Mouse (Mus musculus): ENCODE data around the gene Ostn. TPM values are rescaled to one million over a fixed set of nuclear protein-coding genes. Genes with fewer than 3 reads are reported as not detected.

The Ostn gene
- total RNA-seq, 2 experiments from 2014 or later, result not detected

DNA sequence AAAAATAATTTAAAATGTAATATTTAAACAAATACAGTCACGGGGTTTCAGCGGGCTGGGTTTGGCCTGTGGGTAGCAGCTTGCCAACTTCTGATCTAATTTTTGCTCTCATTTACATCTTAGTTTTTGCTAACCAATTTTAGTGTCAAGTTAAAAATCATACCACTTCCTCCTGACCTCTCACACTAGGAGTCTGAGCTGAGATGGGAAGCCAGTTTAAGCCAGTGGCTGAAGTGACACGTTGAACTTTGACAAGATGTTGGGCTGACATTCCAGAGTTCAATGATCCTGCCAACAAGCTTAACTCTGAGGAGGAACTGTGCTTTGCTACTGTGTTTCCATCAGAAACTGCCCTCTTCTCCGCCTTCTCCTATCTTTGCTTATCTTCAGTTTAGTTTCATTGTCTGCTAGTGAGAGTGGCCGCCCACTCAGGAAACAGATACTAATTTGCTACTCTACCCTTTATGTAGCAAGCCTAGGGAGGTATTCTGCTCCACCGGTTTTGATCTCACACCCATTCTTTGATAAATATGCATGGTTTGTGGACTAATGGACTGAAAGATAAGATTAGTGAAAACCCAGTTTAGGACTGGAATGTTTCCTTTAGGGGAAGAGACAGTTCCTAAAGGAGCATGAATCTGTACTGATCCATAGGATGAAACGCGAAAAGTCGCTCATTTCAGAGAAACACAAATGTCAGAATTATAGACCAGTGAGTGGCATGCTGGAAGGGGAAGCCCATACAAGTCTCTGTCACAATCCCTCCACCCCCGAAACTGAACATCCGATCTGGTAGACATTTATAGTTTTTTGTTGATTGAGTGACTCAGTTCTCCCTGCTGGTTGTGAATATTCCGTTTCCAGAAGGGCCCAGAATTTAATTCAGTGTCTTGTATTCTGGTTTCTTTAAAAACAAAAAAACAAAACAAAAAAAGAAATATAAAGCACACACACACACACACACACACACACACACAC is 80.6 kb downstream of the Ostn start:
- no peak for DNase-seq

DNA sequence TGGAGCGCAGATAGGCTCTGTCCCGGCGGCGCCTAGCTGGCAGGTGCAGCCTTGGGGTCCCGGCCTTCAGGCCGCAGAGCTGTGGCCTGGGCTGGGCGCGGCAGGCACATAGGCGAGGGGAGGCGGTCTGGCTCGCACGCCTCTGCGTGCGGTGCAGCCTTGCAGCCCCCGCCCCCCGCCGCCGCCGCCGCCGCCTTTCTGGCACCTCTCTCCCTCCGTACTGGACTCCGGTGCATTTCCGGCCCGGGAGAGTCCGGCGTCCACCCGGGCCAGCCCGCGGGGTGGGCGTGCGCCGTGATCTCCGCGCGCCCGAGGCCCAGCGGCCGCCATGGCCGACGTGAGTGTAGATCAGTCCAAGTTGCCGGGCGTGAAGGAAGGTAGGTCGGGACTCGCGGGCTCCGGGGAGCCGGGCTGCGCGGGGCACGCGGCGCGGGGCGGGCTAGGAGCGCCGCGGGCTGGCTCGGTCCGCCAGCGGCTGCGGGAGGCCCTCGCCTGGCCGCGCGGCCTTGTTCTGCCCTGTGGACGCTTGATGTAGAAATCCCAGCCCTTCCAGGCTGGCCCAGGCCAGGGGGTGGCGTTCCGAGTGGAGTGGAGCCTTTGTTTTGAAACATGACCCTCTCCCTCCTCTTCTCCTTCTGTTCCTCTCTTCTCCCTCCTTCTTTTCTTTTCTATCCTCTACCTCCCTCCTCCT is 81.6 kb downstream of the Ostn start, which contains the start of gene Ccdc50:
TSS of gene Ccdc50 (plus strand) at position 109 of the 691 bp plus-strand sequence.
- DNase-seq, result peak; percentile 78 to 81

DNA sequence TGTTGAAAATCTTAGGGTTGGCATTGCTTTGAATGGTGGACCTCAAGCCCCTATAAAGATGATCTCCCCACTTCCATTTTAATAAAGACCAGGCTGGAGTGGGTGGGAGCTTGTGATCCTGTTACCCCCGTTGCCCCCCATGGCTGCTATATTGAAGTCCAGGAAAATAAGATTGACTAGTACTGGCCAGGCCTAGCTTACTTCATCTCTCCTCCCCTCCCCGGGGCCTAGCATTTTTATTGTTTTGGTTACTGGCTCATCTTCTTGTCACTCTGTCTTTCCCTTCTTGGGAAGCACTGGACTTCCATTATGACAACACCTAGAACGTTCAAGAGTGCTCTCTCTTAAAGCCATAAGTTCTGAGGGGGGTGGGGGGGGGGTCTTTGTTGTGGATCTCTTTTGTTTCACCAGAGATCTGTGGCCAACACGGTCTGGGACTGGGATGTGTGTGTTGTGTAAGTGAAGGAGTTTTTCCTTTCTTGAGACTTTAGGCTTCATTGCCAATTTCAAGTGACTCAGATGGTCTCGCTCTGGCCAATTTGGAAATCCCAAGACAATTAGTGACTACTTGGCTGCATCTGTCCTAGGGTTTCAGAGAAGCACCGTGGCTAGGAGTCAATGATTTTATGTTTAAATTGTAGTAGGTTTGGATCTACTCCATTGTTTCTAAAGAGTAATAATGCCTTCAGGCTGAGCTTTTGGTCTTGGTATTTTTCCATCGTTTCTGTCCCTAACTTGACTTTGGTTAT is 82.4 kb downstream of the Ostn start:
- DNase-seq, result no peak

DNA sequence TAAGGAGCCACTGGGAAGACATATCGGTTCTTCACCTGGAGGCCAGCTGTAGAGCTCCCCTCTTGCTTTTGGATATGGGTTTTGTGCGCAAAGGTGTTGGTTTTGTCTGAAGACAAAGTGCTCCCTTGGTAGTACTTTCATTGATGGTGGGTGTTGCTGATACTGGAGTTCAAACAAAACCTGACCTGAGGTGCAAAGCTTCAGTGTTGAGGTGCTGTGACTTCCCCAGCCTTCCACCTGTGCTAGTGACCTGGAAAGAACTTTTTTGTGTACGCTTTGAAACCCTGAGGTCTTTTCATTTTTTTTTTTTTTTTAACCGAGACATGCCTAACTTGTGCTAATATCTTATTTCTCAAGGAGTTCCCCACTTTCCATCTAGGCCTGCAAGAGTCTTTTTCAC is 83.0 kb downstream of the Ostn start:
- no peak for DNase-seq

DNA sequence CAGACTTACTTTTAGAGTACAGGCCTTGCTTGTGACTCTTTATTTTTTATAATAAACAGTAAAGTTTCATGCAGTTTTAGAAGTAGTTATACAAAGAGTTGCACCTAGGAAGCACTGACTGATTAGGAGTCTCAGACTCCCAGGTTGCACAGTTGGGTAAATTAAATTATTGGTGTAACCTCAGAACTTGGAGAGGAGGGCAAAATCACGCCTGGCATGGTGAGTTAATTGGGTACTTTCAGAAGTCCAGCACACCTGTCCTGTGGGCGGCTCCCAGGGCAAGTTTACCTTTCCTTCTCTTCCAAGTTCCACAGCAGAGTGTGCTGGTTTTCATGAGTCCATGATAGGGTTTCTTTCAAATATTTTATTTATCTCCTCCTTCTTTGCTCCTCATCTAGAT is 84.6 kb downstream of the Ostn start:
- DNase-seq, result no peak

DNA sequence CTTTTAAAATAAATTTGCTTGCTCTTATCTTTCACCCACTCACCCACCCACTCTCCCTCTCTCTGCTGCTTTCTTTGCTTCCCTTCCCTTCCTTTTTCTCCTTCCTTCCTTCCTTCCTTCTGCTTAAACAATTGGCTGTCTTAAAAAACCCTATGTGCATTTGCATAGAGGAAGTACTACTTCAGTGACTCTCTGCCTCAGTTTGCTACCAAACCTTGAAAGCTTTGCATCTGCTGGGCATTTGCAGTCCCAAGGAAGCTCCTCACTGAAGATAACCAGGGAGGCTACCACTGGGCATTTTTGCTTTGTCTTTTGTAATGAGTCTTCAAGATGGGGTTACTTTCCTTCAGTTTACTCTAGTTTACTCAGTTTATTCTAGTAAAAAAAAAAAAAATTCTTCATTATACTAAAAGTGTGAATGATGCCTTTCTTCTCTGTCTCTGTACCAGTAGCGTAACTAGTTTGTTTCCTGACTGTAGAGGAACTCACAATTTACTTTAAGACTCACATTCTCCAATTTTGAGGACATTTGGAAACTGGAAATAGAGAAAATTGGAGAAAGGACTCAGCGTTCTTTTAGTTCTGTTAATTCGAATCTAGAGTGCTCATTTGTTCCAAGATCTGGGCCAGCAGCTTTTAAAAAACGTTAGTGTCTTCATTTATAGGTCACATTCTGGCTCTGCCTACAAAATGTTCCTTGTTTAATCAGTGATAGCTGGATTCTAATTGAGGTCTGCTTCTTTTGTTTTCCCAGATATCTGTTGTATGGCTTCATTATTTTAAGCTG is 88.2 kb downstream of the Ostn start:
- no peak for DNase-seq

DNA sequence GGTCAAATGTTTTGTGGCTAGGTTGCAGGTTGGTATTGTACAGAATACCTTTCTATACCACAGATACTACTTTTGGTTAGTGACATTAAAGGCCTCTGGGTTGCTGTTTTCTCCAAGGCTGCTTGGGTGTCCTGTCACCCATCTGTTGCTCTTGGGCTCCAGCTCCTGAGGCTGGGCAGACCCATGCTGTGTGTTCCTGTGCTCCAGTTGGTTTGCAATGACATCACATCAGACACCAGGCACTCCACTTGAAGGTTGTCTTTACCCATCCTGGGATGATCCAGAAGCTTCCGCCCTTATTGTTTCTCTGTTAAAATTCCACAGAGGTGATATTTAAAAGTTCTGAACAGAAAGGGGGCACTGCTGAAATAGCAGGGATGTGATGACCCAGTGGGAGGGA is 89.7 kb downstream of the Ostn start:
- DNase-seq, result no peak

DNA sequence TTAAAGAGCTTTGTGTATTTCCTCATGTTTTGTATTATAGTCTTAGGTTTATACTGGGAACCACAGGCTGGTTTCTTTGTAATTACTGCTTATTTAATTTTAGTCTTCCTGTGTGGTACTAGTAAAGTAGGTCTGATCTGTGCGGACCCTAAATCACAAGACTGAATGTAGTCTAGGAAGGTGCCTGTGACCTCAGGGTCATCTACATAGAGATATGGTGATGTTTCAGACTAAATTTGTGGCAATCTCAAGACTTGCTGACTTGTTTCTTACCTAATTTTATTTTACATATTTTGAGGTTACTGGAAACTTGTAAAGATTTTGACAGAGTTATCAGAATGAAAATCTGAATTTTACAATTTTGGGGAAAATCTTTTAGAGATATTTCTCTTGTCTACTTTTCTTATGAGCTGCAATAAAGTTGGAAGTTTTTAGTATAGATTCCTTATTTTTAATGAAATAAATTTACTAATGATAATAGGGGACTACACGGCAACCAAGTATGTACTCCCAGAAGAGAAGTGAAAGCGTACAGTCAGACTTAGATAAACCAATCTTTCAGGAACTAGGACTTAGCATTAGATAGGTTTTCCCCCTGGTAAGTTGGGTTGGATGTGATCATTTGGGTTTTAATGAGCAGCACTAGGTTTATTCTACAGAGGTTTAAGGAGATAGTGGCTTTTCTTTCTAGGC is 91.9 kb downstream of the Ostn start:
- no peak for DNase-seq

DNA sequence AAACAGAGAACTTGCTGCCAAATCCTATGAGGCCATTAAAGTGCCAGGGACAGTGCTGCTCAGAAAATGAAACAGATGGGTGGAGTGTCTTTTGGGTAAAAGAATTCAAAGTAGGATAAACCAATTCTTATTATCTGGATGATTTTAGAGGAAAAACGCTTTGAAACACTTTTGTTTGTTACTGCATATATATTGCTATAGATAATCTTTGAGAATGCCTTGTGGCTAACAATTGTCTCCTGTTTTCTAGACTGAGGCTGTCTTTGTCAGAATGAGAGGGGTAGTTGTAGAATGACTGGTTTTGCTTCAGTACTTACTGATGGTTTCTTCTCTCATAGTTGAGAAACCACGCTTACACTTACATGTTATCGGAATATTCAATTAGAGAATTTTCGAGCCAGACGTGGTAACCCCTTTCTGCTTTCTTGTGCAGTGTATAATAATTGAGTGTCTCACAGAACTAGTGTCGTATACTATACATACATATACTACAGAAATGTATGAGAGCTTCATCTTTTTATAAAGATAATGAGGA is 92.5 kb downstream of the Ostn start:
- no peak for DNase-seq

Other genes with a start within 250 kb of the Ostn start
- not detected for gene Uts2b, start 62.8 kb downstream of the Ostn start, total RNA-seq (2021)
- 10 to 100 TPM; 47.2 to 53.5 TPM for gene Ccdc50, start 81.4 kb downstream of the Ostn start, total RNA-seq (2021)